Mouse (Mus musculus): ENCODE results near the gene Ddx59. TPM values are rescaled to one million over a fixed set of nuclear protein-coding genes. Genes with fewer than 3 reads are reported as not detected.

Ddx59 gene
- polyA plus RNA-seq, 1 experiment, result 0.09 TPM

GRCm38 (mm10) chr1:136395073-136395472 is 20.0 kb upstream of the Ddx59 start:
- Histone ChIP-seq H3K4me1 (ENCODE audit: control insufficient read depth) (peaks cover 4% of the 10 kb centered on the region), H3K36me3 (ENCODE audit: control insufficient read depth) (no peaks in the 10 kb centered on the region), H3K4me3 (replicated peaks) (peak overlapping the region; percentile 37), H3K9me3 (ENCODE audit: control insufficient read depth, low read length) (no peaks in the 10 kb centered on the region), H3K27me3 (ENCODE audit: control insufficient read depth) (peaks cover 45% of the 10 kb centered on the region)
- TF ChIP-seq GATA1 (IDR thresholded peaks at IDR 0.05; ENCODE audit: low read length), result no peak

DNA sequence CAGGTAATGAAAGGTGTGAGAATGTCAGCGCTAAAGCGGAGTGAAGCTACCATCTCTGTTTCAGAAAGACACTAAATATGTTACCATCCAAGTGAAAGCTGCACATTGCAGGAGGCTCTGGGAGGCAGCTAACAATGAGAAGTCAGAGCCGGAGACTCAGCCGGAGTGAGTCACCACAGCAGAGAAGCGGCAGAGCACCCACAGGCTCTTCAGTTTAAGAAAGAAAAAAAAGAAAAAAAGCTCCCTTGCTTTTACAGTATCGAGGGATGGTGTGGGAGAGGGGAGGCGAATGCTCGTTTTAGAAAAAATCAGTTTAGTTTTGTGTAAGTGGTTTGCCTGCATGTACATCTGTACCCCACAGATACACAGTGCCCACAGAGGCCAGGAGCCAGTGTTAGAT is 13.8 kb upstream of the Ddx59 start:
- H3K36me3 ChIP-seq (ENCODE audit: control insufficient read depth), result no peaks in the 10 kb centered on the region
- H3K27me3 ChIP-seq (ENCODE audit: control insufficient read depth), result peaks cover 58% of the 10 kb centered on the region
- H3K4me1 ChIP-seq (ENCODE audit: control insufficient read depth), result peaks cover 2% of the 10 kb centered on the region; the same call in 1 of the 2 replicates
- H3K4me3 ChIP-seq (replicated peaks), result no peak overlapping the region
- TF ChIP-seq TAL1 (IDR thresholded peaks at IDR 0.05; ENCODE audit: low read length) (no peak), GATA1 (IDR thresholded peaks at IDR 0.05; ENCODE audit: low read length) (no peak)
- H3K9me3 ChIP-seq (ENCODE audit: control insufficient read depth, low read length), result peaks cover 3% of the 10 kb centered on the region

DNA sequence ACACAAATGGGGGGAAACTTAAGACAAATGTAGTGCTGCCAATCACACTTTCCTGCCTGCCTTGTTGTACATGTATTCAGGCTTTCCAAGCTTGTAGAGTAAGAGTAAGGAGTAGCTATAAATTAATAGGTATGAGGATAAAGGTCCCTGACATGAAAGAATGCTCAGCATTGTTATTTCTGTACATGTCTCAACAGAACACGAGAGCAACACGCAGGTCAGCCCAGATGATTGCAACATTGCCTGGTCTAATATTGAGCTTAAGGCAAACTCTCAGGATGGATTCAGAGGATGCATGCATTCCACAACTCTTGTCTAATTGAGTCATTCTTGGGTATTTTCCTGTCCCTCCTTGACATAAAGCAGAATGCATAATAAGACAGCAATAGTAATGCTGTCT is 5.4 kb upstream of the Ddx59 start:
- Histone ChIP-seq H3K9me3 (ENCODE audit: control insufficient read depth, low read length) (peaks cover 3% of the 10 kb centered on the region), H3K4me3 (replicated peaks) (no peak overlapping the region), H3K4me1 (ENCODE audit: control insufficient read depth) (peaks cover 12% of the 10 kb centered on the region), H3K36me3 (ENCODE audit: control insufficient read depth) (no peaks in the 10 kb centered on the region), H3K27me3 (ENCODE audit: control insufficient read depth) (peaks cover 10% of the 10 kb centered on the region)
- TF ChIP-seq GATA1 (IDR thresholded peaks at IDR 0.05; ENCODE audit: low read length) (no peak), TAL1 (IDR thresholded peaks at IDR 0.05; ENCODE audit: low read length) (no peak)

GRCm38 (mm10) chr1:136415756-136416126 is 670 bp downstream of the Ddx59 start:
- Histone ChIP-seq H3K9me3 (ENCODE audit: control insufficient read depth, low read length) (no peaks in the 10 kb centered on the region), H3K4me3 (replicated peaks) (peak overlapping the region; percentile 93), H3K4me1 (ENCODE audit: control insufficient read depth) (peaks cover 42% of the 10 kb centered on the region), H3K36me3 (ENCODE audit: control insufficient read depth) (peaks cover 41% of the 10 kb centered on the region), H3K27me3 (ENCODE audit: control insufficient read depth) (0 out of 2 replicates have a peak, but pooled peaks cover under 1% of the 10 kb centered on the region)
- no peak for TF ChIP-seq GATA1 (IDR thresholded peaks at IDR 0.05; ENCODE audit: low read length)
- no peak for TF ChIP-seq TAL1 (IDR thresholded peaks at IDR 0.05; ENCODE audit: low read length)

- H3K9me3 ChIP-seq (ENCODE audit: control insufficient read depth, low read length), result no peaks in the 10 kb centered on the region
- H3K4me1 ChIP-seq (ENCODE audit: control insufficient read depth), result peaks cover 49% of the 10 kb centered on the region
- H3K4me3 ChIP-seq (replicated peaks), result no peak overlapping the region
- TF ChIP-seq TAL1 (IDR thresholded peaks at IDR 0.05; ENCODE audit: low read length) (no peak), GATA1 (IDR thresholded peaks at IDR 0.05; ENCODE audit: low read length) (no peak)
- H3K27me3 ChIP-seq (ENCODE audit: control insufficient read depth), result no peaks in the 10 kb centered on the region
- H3K36me3 ChIP-seq (ENCODE audit: control insufficient read depth), result peaks cover 62% of the 10 kb centered on the region
These were observed 3.3 kb downstream of the Ddx59 start for GRCm38 (mm10) chr1:136418393-136418792.

- TF ChIP-seq TAL1 (IDR thresholded peaks at IDR 0.05; ENCODE audit: low read length) (peak; percentile 78), GATA1 (IDR thresholded peaks at IDR 0.05; ENCODE audit: low read length) (peak; percentile 78)
- Histone ChIP-seq H3K4me1 (ENCODE audit: control insufficient read depth) (peaks cover 62% of the 10 kb centered on the region), H3K27me3 (ENCODE audit: control insufficient read depth) (no peaks in the 10 kb centered on the region), H3K9me3 (ENCODE audit: control insufficient read depth, low read length) (no peaks in the 10 kb centered on the region), H3K36me3 (ENCODE audit: control insufficient read depth) (peaks cover 60% of the 10 kb centered on the region), H3K4me3 (replicated peaks) (peak overlapping the region; percentile 49)
These were observed 12.3 kb downstream of the Ddx59 start for GRCm38 (mm10) chr1:136427166-136427969.

DNA sequence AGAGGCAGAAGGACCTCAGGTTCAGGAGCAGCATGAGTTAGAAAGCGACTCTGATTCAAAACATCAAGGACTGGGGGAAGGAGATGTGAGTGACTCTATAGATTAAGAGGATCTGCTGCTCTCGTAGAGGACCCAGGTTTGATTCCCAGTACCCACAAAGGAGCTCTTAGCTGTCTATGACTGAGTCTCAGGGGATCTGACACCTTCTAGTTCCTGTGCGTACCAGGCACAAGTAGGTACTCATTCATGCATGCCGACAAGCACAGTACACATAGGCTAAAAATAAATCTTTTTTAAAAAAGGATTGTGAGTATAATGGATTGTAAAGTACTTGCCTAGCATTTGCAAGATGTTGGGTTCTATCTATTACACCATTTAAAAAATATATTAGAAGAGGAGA is 13.9 kb downstream of the Ddx59 start:
- TF ChIP-seq GATA1 (IDR thresholded peaks at IDR 0.05; ENCODE audit: low read length), result no peak
- no peak for TF ChIP-seq TAL1 (IDR thresholded peaks at IDR 0.05; ENCODE audit: low read length)
- Histone ChIP-seq H3K27me3 (ENCODE audit: control insufficient read depth) (no peaks in the 10 kb centered on the region), H3K9me3 (ENCODE audit: control insufficient read depth, low read length) (no peaks in the 10 kb centered on the region), H3K4me1 (ENCODE audit: control insufficient read depth) (peaks cover 57% of the 10 kb centered on the region), H3K4me3 (replicated peaks) (no peak overlapping the region), H3K36me3 (ENCODE audit: control insufficient read depth) (peaks cover 64% of the 10 kb centered on the region)

- H3K36me3 ChIP-seq (ENCODE audit: control insufficient read depth), result peaks cover 66% of the 10 kb centered on the region
- no peaks in the 10 kb centered on the region for H3K9me3 ChIP-seq (ENCODE audit: control insufficient read depth, low read length)
- no peaks in the 10 kb centered on the region for H3K27me3 ChIP-seq (ENCODE audit: control insufficient read depth)
- peaks cover 54% of the 10 kb centered on the region for H3K4me1 ChIP-seq (ENCODE audit: control insufficient read depth)
- no peak for TF ChIP-seq GATA1 (IDR thresholded peaks at IDR 0.05; ENCODE audit: low read length)
- TF ChIP-seq TAL1 (IDR thresholded peaks at IDR 0.05; ENCODE audit: low read length), result no peak
- no peak overlapping the region for H3K4me3 ChIP-seq (replicated peaks)
These were observed 15.2 kb downstream of the Ddx59 start for GRCm38 (mm10) chr1:136430126-136430818.

GRCm38 (mm10) chr1:136440741-136441140 is 25.7 kb downstream of the Ddx59 start:
- Histone ChIP-seq H3K27me3 (ENCODE audit: control insufficient read depth) (no peaks in the 10 kb centered on the region), H3K4me3 (replicated peaks) (no peak overlapping the region), H3K9me3 (ENCODE audit: control insufficient read depth, low read length) (no peaks in the 10 kb centered on the region)

More at GRCm38 (mm10) chr1:136440741-136441140, 25.7 kb downstream of the Ddx59 start:
- Histone ChIP-seq H3K4me1 (ENCODE audit: control insufficient read depth) (peaks cover 46% of the 10 kb centered on the region), H3K36me3 (ENCODE audit: control insufficient read depth) (peaks cover 46% of the 10 kb centered on the region)
- no peak for TF ChIP-seq TAL1 (IDR thresholded peaks at IDR 0.05; ENCODE audit: low read length)
- TF ChIP-seq GATA1 (IDR thresholded peaks at IDR 0.05; ENCODE audit: low read length), result no peak
